Mouse (Mus musculus): ENCODE results near the gene Pde3b. TPM values are rescaled to one million over a fixed set of nuclear protein-coding genes. Genes with fewer than 3 reads are reported as not detected.

The Pde3b gene
- polyA plus RNA-seq, 1 experiment from 2014 or later = 4.0 TPM

- Histone ChIP-seq H3K9ac (no peak overlapping the region), H3K4me1 (peaks cover 12% of the 10 kb centered on the region; the same call in 1 of the 2 replicates), H3K27me3 (replicated peaks) (no peaks in the 10 kb centered on the region), H3K36me3 (no peaks in the 10 kb centered on the region), H3K4me3 (no peak overlapping the region), H3K9me3 (no peaks in the 10 kb centered on the region), H3K4me2 (no peak overlapping the region), H3K27ac (replicated peaks) (no peak overlapping the region)
- ATAC-seq (ENCODE audit: extremely low read depth, insufficient number of reproducible peaks, low FRiP score, low TSS enrichment) = no peak
- 50% methylated on average over 3 of the region's 3 CpGs for WGBS
Measured at GRCm38 (mm10) chr7:114452876-114453275, 37.8 kb downstream of the Pde3b start.

- WGBS = 74% methylated on average over 5 of the region's 5 CpGs
- Histone ChIP-seq H3K27ac (replicated peaks) (no peak overlapping the region), H3K4me3 (no peak overlapping the region)
Measured at GRCm38 (mm10) chr7:114453300-114453990, 38.4 kb downstream of the Pde3b start.

GRCm38 (mm10) chr7:114454858-114455257, 39.8 kb downstream of the Pde3b start:
- H3K27me3 ChIP-seq (replicated peaks) = no peaks in the 10 kb centered on the region
- WGBS = 36% methylated on average over 1 of the region's 1 CpGs
- H3K36me3 ChIP-seq = no peaks in the 10 kb centered on the region
- no peak overlapping the region for H3K4me2 ChIP-seq
- H3K27ac ChIP-seq (replicated peaks) = 0 out of 2 replicates have a peak overlapping the region, but pooled peaks have one; percentile 48
- H3K9me3 ChIP-seq = no peaks in the 10 kb centered on the region
- H3K4me3 ChIP-seq = no peak overlapping the region
- no peak overlapping the region for H3K9ac ChIP-seq
- H3K4me1 ChIP-seq = peaks cover 12% of the 10 kb centered on the region; the same call in 1 of the 2 replicates
- no peak for ATAC-seq (ENCODE audit: extremely low read depth, insufficient number of reproducible peaks, low FRiP score, low TSS enrichment)

More at GRCm38 (mm10) chr7:114453300-114453990, 38.4 kb downstream of the Pde3b start:
- Histone ChIP-seq H3K9me3 (no peaks in the 10 kb centered on the region), H3K4me2 (no peak overlapping the region), H3K27me3 (replicated peaks) (no peaks in the 10 kb centered on the region), H3K9ac (no peak overlapping the region), H3K4me1 (peaks cover 12% of the 10 kb centered on the region; the same call in 1 of the 2 replicates), H3K36me3 (no peaks in the 10 kb centered on the region)
- no peak for ATAC-seq (ENCODE audit: extremely low read depth, insufficient number of reproducible peaks, low FRiP score, low TSS enrichment)

- 66% methylated on average over 4 of the region's 4 CpGs for WGBS
- Histone ChIP-seq H3K9ac (no peak overlapping the region), H3K9me3 (no peaks in the 10 kb centered on the region), H3K4me1 (peaks cover 12% of the 10 kb centered on the region; the same call in 1 of the 2 replicates), H3K27ac (replicated peaks) (no peak overlapping the region), H3K27me3 (replicated peaks) (no peaks in the 10 kb centered on the region), H3K4me2 (no peak overlapping the region), H3K36me3 (no peaks in the 10 kb centered on the region), H3K4me3 (no peak overlapping the region)
- no peak for ATAC-seq (ENCODE audit: extremely low read depth, insufficient number of reproducible peaks, low FRiP score, low TSS enrichment)
Measured at GRCm38 (mm10) chr7:114456904-114457303, 41.8 kb downstream of the Pde3b start.

- Histone ChIP-seq H3K27me3 (replicated peaks) (no peaks in the 10 kb centered on the region), H3K4me2 (no peak overlapping the region), H3K27ac (replicated peaks) (no peak overlapping the region), H3K36me3 (no peaks in the 10 kb centered on the region), H3K9ac (no peak overlapping the region), H3K9me3 (no peaks in the 10 kb centered on the region), H3K4me3 (no peak overlapping the region), H3K4me1 (peaks cover 13% of the 10 kb centered on the region; the same call in 1 of the 2 replicates)
- 78% methylated on average over 1 of the region's 1 CpGs for WGBS
- no peak for ATAC-seq (ENCODE audit: extremely low read depth, insufficient number of reproducible peaks, low FRiP score, low TSS enrichment)
Measured at GRCm38 (mm10) chr7:114459909-114460308, 44.8 kb downstream of the Pde3b start.

GRCm38 (mm10) chr7:114461727-114462126, 46.6 kb downstream of the Pde3b start:
- no peak overlapping the region for H3K4me2 ChIP-seq
- H3K9me3 ChIP-seq = no peaks in the 10 kb centered on the region
- H3K36me3 ChIP-seq = no peaks in the 10 kb centered on the region
- 69% methylated on average over 2 of the region's 2 CpGs for WGBS
- no peak overlapping the region for H3K4me3 ChIP-seq
- no peaks in the 10 kb centered on the region for H3K27me3 ChIP-seq (replicated peaks)
- H3K9ac ChIP-seq = no peak overlapping the region
- no peak for ATAC-seq (ENCODE audit: extremely low read depth, insufficient number of reproducible peaks, low FRiP score, low TSS enrichment)
- H3K4me1 ChIP-seq = peaks cover 3% of the 10 kb centered on the region; the same call in 1 of the 2 replicates
- H3K27ac ChIP-seq (replicated peaks) = no peak overlapping the region

- H3K36me3 ChIP-seq = no peaks in the 10 kb centered on the region
- no peak overlapping the region for H3K27ac ChIP-seq (replicated peaks)
- 85% methylated on average over 3 of the region's 3 CpGs for WGBS
- no peak overlapping the region for H3K9ac ChIP-seq
- H3K4me1 ChIP-seq = peaks cover 3% of the 10 kb centered on the region; the same call in 1 of the 2 replicates
- no peaks in the 10 kb centered on the region for H3K9me3 ChIP-seq
- no peak for ATAC-seq (ENCODE audit: extremely low read depth, insufficient number of reproducible peaks, low FRiP score, low TSS enrichment)
- H3K27me3 ChIP-seq (replicated peaks) = no peaks in the 10 kb centered on the region
- no peak overlapping the region for H3K4me2 ChIP-seq
- H3K4me3 ChIP-seq = no peak overlapping the region
Measured at GRCm38 (mm10) chr7:114466358-114466757, 51.3 kb downstream of the Pde3b start.

- 0 out of 2 replicates have a peak overlapping the region, but pooled peaks have one; percentile 15 for H3K27ac ChIP-seq (replicated peaks)
- no peak for ATAC-seq (ENCODE audit: extremely low read depth, insufficient number of reproducible peaks, low FRiP score, low TSS enrichment)
- H3K27me3 ChIP-seq (replicated peaks) = no peaks in the 10 kb centered on the region
- H3K36me3 ChIP-seq = no peaks in the 10 kb centered on the region
- H3K9ac ChIP-seq = no peak overlapping the region
- WGBS = 22% methylated on average over 2 of the region's 2 CpGs
- no peak overlapping the region for H3K4me2 ChIP-seq
- peaks cover 5% of the 10 kb centered on the region for H3K4me1 ChIP-seq
- no peaks in the 10 kb centered on the region for H3K9me3 ChIP-seq
- no peak overlapping the region for H3K4me3 ChIP-seq
Measured at GRCm38 (mm10) chr7:114472471-114472870, 57.4 kb downstream of the Pde3b start.

- Histone ChIP-seq H3K27me3 (replicated peaks) (no peaks in the 10 kb centered on the region), H3K4me1 (peaks cover 5% of the 10 kb centered on the region), H3K4me2 (no peak overlapping the region), H3K27ac (replicated peaks) (no peak overlapping the region), H3K36me3 (no peaks in the 10 kb centered on the region), H3K4me3 (no peak overlapping the region), H3K9ac (no peak overlapping the region), H3K9me3 (no peaks in the 10 kb centered on the region)
- no peak for ATAC-seq (ENCODE audit: extremely low read depth, insufficient number of reproducible peaks, low FRiP score, low TSS enrichment)
- WGBS = 76% methylated on average over 1 of the region's 1 CpGs
Measured at GRCm38 (mm10) chr7:114474889-114475288, 59.8 kb downstream of the Pde3b start.

- no peaks in the 10 kb centered on the region for H3K4me1 ChIP-seq
- ATAC-seq (ENCODE audit: extremely low read depth, insufficient number of reproducible peaks, low FRiP score, low TSS enrichment) = no peak
- no peak overlapping the region for H3K9ac ChIP-seq
- H3K4me3 ChIP-seq = no peak overlapping the region
- WGBS = 62% methylated on average over 2 of the region's 2 CpGs
- H3K4me2 ChIP-seq = no peak overlapping the region
- no peaks in the 10 kb centered on the region for H3K36me3 ChIP-seq
- no peaks in the 10 kb centered on the region for H3K27me3 ChIP-seq (replicated peaks)
- H3K27ac ChIP-seq (replicated peaks) = no peak overlapping the region
- H3K9me3 ChIP-seq = no peaks in the 10 kb centered on the region
Measured at GRCm38 (mm10) chr7:114477884-114478283, 62.8 kb downstream of the Pde3b start.

GRCm38 (mm10) chr7:114478901-114479300, 63.8 kb downstream of the Pde3b start:
- Histone ChIP-seq H3K27me3 (replicated peaks) (no peaks in the 10 kb centered on the region), H3K4me1 (no peaks in the 10 kb centered on the region), H3K27ac (replicated peaks) (no peak overlapping the region), H3K9ac (no peak overlapping the region), H3K9me3 (no peaks in the 10 kb centered on the region), H3K36me3 (no peaks in the 10 kb centered on the region), H3K4me2 (no peak overlapping the region), H3K4me3 (no peak overlapping the region)
- ATAC-seq (ENCODE audit: extremely low read depth, insufficient number of reproducible peaks, low FRiP score, low TSS enrichment) = no peak
- 56% methylated on average over 5 of the region's 5 CpGs for WGBS

- no peak for ATAC-seq (ENCODE audit: extremely low read depth, insufficient number of reproducible peaks, low FRiP score, low TSS enrichment)
- Histone ChIP-seq H3K27ac (replicated peaks) (no peak overlapping the region), H3K9me3 (no peaks in the 10 kb centered on the region), H3K36me3 (no peaks in the 10 kb centered on the region), H3K4me1 (no peaks in the 10 kb centered on the region), H3K4me3 (no peak overlapping the region), H3K4me2 (no peak overlapping the region), H3K27me3 (replicated peaks) (no peaks in the 10 kb centered on the region), H3K9ac (no peak overlapping the region)
- 81% methylated on average over 4 of the region's 4 CpGs for WGBS
Measured at GRCm38 (mm10) chr7:114479779-114480178, 64.7 kb downstream of the Pde3b start.

Measured in heart, embryonic 13.5 days (tissue).